In the genomic region with DNA sequence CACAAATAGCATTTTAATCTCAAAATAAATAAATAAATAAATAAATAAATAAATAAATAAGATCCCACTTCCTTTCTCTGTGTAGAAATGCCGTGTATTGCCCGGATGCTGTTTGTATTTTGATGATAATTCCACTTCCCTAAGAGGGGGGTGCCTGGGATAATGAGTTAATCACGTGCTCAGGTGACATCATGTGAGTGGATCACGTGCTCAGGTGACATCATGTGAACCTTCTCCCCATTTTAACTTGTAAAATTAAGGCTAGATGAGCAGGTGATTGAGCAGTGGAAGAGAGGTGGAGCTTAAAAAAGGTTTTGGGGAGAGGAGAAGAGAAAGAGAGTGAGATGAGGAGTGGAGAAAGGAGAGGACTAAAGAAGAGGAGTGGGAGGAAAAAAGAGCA, we compare ENCODE assay signal across 16 mouse cellular contexts.
"Had no signal": no experiment of that assay in that cellular context is flagged by ENCODE, and none has a peak within 500 bp of the region (broad histone marks: within the 10 kb centered on the region; RNA-seq: fewer than 3 reads in every experiment).

No protein-coding gene starts in this region.

- H3K4me1 ChIP-seq: neural tube, embryonic 12.5 days; neural tube, embryonic 13.5 days; neural tube, embryonic 15.5 days; stomach, embryonic 15.5 days had no signal

- H3K4me2 ChIP-seq: neural tube, embryonic 12.5 days; neural tube, embryonic 13.5 days; neural tube, embryonic 15.5 days; stomach, embryonic 15.5 days had no signal

- H3K27ac ChIP-seq: neural tube, embryonic 12.5 days; neural tube, embryonic 13.5 days; neural tube, embryonic 15.5 days; stomach, embryonic 15.5 days; stomach, postnatal 0 days had no signal

- H3K4me3 ChIP-seq: neural tube, embryonic 12.5 days; neural tube, embryonic 13.5 days; neural tube, embryonic 15.5 days; stomach, embryonic 15.5 days had no signal

- H3K9ac ChIP-seq: neural tube, embryonic 12.5 days; neural tube, embryonic 13.5 days; neural tube, embryonic 15.5 days; stomach, embryonic 15.5 days had no signal

- H3K9me3 ChIP-seq: neural tube, embryonic 12.5 days; neural tube, embryonic 13.5 days; neural tube, embryonic 15.5 days; stomach, embryonic 15.5 days had no signal

- DNase-seq: retina, postnatal 1 day; right cerebral cortex, adult 18-20 months; right cerebral cortex, postnatal 14 days; right cerebral cortex, postnatal 25 days; right cerebral cortex, postnatal 4 days; spleen, adult 18-20 months; thymus, adult 18-20 months; thymus, adult 2 months; thymus, postnatal 14 days; thymus, postnatal 25 days; thymus, postnatal 36 days had no signal

- H3K27me3 ChIP-seq: neural tube, embryonic 12.5 days; neural tube, embryonic 13.5 days; neural tube, embryonic 15.5 days; stomach, embryonic 15.5 days had no signal

- H3K36me3 ChIP-seq: neural tube, embryonic 12.5 days; neural tube, embryonic 13.5 days; neural tube, embryonic 15.5 days; stomach, embryonic 15.5 days had no signal
